Mouse (Mus musculus) regulatory T cell (primary cell): ENCODE measurements around the gene Nectin2.

Experiments
- in situ Hi-C: fragments of 300-600 bp; cut with MboI, MseI; formaldehyde crosslinking; loops from one replicate; pipeline ENCODE4 v1.15.1; 2025; ENCODE audit warnings: high pct_unique_total_duplicates

The Nectin2 gene

GRCm38 (mm10) chr7:19769434-19770374, 19.4 kb upstream of the Nectin2 start:
- in situ Hi-C loops: no loop called here

- in situ Hi-C loops: no loop called here
Measured at GRCm38 (mm10) chr7:19769001-19769400, 18.7 kb upstream of the Nectin2 start.

GRCm38 (mm10) chr7:19768251-19768650, 18.0 kb upstream of the Nectin2 start:
- in situ Hi-C loops: no loop called here

GRCm38 (mm10) chr7:19764581-19764980, 14.3 kb upstream of the Nectin2 start:
- in situ Hi-C loops: no loop called here

- in situ Hi-C loops: no loop called here
Measured at GRCm38 (mm10) chr7:19763829-19764477, 13.7 kb upstream of the Nectin2 start.

- in situ Hi-C loops: no loop called here
Measured at GRCm38 (mm10) chr7:19762283-19762682, 12.0 kb upstream of the Nectin2 start.

GRCm38 (mm10) chr7:19760021-19760420, 9.7 kb upstream of the Nectin2 start:
- in situ Hi-C loops: no loop called here

- in situ Hi-C loops: no loop called here
Measured at GRCm38 (mm10) chr7:19758623-19759022, 8.3 kb upstream of the Nectin2 start.

GRCm38 (mm10) chr7:19755851-19756786, 5.8 kb upstream of the Nectin2 start:
- in situ Hi-C loops: no loop called here

GRCm38 (mm10) chr7:19755008-19755407, 4.7 kb upstream of the Nectin2 start:
- in situ Hi-C loops: no loop called here

- in situ Hi-C loops: no loop called here
Measured at GRCm38 (mm10) chr7:19754065-19754464, 3.8 kb upstream of the Nectin2 start.

- in situ Hi-C loops: no loop called here
Measured at GRCm38 (mm10) chr7:19753587-19753986, 3.3 kb upstream of the Nectin2 start.

GRCm38 (mm10) chr7:19752652-19753051, 2.4 kb upstream of the Nectin2 start:
- in situ Hi-C loops: no loop called here

GRCm38 (mm10) chr7:19751070-19751383, 744 bp upstream of the Nectin2 start:
- in situ Hi-C loops: no loop called here

GRCm38 (mm10) chr7:19749389-19750216, 680 bp downstream of the Nectin2 start:
- in situ Hi-C loops: no loop called here

GRCm38 (mm10) chr7:19748219-19749195, 1.8 kb downstream of the Nectin2 start:
- in situ Hi-C loops: no loop called here

- in situ Hi-C loops: no loop called here
Measured at GRCm38 (mm10) chr7:19747420-19748218, 2.7 kb downstream of the Nectin2 start.

GRCm38 (mm10) chr7:19746426-19747201, 3.7 kb downstream of the Nectin2 start:
- in situ Hi-C loops: no loop called here
